Mouse (Mus musculus): ENCODE results near the gene Nfkb2. TPM values are rescaled to one million over a fixed set of nuclear protein-coding genes. Genes with fewer than 3 reads are reported as not detected.
A peak's percentile ranks its signal among the peaks of the same experiment; 100 is the strongest.

Nfkb2 gene
- polyA plus RNA-seq, 2 experiments = 2.6 to 4.5 TPM

DNA sequence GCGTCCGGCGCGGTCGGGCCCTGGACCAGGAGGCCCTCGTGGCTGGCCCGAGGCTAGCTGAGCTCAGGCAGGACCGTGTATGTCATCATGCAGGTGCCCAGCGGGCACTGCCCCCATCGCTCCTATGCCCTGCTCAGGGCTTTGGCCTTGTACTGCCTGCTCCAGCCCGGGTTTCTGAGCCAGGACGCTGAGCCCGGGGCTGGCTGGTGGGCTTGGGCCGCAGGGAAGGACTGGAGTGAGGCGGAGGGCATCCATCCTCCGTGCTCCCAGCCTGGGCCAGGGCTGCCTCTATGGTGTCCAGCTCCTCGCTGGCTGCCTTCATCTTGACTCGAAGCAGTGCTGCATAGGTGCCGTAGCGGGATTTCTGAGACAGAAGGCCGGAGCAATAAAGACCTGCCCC lies 8.4 kb downstream of the Nfkb2 start:
- DNase-seq (ENCODE audit: low read depth in 3 of 3, low spot score in 3 of 3) = no peak
- no peak for ATAC-seq (ENCODE audit: insufficient read depth)
- Histone ChIP-seq H3K4me3 (ENCODE audit: insufficient read depth in 1 of 2, low read depth in 2 of 2, low read length in 2 of 2) (no peak overlapping the region), H3K27ac (peak overlapping the region; percentile 41; the same call in 1 of the 2 replicates), H3K9ac (replicated peaks) (no peak overlapping the region), H3K36me3 (replicated peaks; ENCODE audit: control insufficient read depth, insufficient read depth, low read depth) (no peaks in the 10 kb centered on the region), H3K9me3 (ENCODE audit: control insufficient read depth, low read length) (no peaks in the 10 kb centered on the region), H3K27me3 (ENCODE audit: control insufficient read depth, insufficient read depth, low read length) (peaks cover 19% of the 10 kb centered on the region), H3K4me1 (replicated peaks; ENCODE audit: control insufficient read depth in 2 of 2, insufficient read depth in 2 of 2, low read length in 1 of 2) (peaks cover 40 to 42% of the 10 kb centered on the region in 2 experiments), H3K4me2 (ENCODE audit: low read depth) (no peak overlapping the region)
- WGBS (ENCODE audit: insufficient replicate concordance) = 90% methylated on average over 21 of the region's 21 CpGs
- TF ChIP-seq CTCF (IDR thresholded peaks at IDR 0.05; ENCODE audit: low read depth) (no peak), EP300 (IDR thresholded peaks at IDR 0.05; ENCODE audit: low read depth) (no peak)

DNA sequence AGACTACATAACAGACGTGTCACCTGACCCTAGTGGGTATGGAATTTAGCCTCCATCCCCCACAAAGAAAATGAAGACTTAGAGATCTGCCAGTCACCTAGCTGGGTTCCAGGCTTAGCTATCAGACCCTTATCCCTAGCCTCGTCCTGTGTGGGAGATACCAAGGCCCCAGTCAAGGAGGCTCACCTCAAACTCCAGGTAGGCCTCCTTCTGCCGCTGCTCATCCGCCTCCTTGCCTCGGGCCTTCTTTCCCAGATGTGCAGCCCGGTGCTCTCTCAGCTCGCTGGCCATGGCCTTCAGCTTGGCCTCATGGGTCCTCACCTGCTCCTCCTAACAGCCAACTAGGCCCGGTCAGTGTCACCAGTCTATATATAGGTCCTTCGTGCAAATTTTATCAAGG lies 9.0 kb downstream of the Nfkb2 start:
- peaks cover 40 to 42% of the 10 kb centered on the region in 2 experiments for H3K4me1 ChIP-seq (replicated peaks; ENCODE audit: control insufficient read depth in 2 of 2, insufficient read depth in 2 of 2, low read length in 1 of 2)
- 79% methylated on average over 9 of the region's 9 CpGs for WGBS (ENCODE audit: insufficient replicate concordance)
- H3K36me3 ChIP-seq (replicated peaks; ENCODE audit: control insufficient read depth, insufficient read depth, low read depth) = no peaks in the 10 kb centered on the region
- peak overlapping the region in 1 of 2 experiments; percentile 5; a peak in 1 of 4 replicates for H3K4me3 ChIP-seq (ENCODE audit: insufficient read depth in 1 of 2, low read depth in 2 of 2, low read length in 2 of 2)
- no peak for TF ChIP-seq EP300 (IDR thresholded peaks at IDR 0.05; ENCODE audit: low read depth)
- TF ChIP-seq CTCF (IDR thresholded peaks at IDR 0.05; ENCODE audit: low read depth) = no peak
- peak overlapping the region; percentile 41 for H3K27ac ChIP-seq
- no peaks in the 10 kb centered on the region for H3K9me3 ChIP-seq (ENCODE audit: control insufficient read depth, low read length)
- no peak overlapping the region for H3K9ac ChIP-seq (replicated peaks)
- ATAC-seq (ENCODE audit: insufficient read depth) = no peak
- H3K4me2 ChIP-seq (ENCODE audit: low read depth) = peak overlapping the region; percentile 65
- DNase-seq (ENCODE audit: low read depth in 3 of 3, low spot score in 3 of 3) = no peak
- H3K27me3 ChIP-seq (ENCODE audit: control insufficient read depth, insufficient read depth, low read length) = peaks cover 24% of the 10 kb centered on the region

DNA sequence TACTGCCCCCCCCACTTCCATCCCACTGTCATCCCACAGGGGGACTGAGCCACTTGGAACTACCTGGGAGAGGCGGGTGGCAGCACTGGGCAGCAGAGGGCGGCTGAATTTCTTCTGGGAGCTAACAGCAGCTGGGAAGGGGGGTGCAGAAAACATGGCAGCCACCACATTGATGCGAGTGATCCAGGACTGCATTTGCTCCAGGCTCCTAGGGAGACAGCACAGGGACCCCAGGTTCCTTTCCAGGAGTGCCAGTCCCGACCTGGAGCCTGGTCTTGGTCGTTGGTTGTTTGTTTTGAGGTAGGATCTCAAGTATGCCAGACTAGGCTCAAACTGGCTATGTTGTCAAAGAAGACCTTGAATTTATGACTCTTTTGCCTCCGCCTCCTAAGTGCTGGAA lies 9.5 kb downstream of the Nfkb2 start:
- Histone ChIP-seq H3K36me3 (replicated peaks; ENCODE audit: control insufficient read depth, insufficient read depth, low read depth) (no peaks in the 10 kb centered on the region), H3K9me3 (ENCODE audit: control insufficient read depth, low read length) (no peaks in the 10 kb centered on the region), H3K4me1 (replicated peaks; ENCODE audit: control insufficient read depth in 2 of 2, insufficient read depth in 2 of 2, low read length in 1 of 2) (peaks cover 40 to 41% of the 10 kb centered on the region in 2 experiments), H3K4me3 (ENCODE audit: insufficient read depth in 1 of 2, low read depth in 2 of 2, low read length in 2 of 2) (peak overlapping the region; percentile 44 to 47), H3K27me3 (ENCODE audit: control insufficient read depth, insufficient read depth, low read length) (peaks cover 29% of the 10 kb centered on the region), H3K27ac (peak overlapping the region; percentile 60), H3K9ac (replicated peaks) (peak overlapping the region; percentile 61), H3K4me2 (ENCODE audit: low read depth) (peak overlapping the region; percentile 65)
- DNase-seq (ENCODE audit: low read depth in 3 of 3, low spot score in 3 of 3) = no peak
- 69% methylated on average over 6 of the region's 6 CpGs for WGBS (ENCODE audit: insufficient replicate concordance)
- no peak for TF ChIP-seq EP300 (IDR thresholded peaks at IDR 0.05; ENCODE audit: low read depth)
- TF ChIP-seq CTCF (IDR thresholded peaks at IDR 0.05; ENCODE audit: low read depth) = no peak
- no peak for ATAC-seq (ENCODE audit: insufficient read depth)

DNA sequence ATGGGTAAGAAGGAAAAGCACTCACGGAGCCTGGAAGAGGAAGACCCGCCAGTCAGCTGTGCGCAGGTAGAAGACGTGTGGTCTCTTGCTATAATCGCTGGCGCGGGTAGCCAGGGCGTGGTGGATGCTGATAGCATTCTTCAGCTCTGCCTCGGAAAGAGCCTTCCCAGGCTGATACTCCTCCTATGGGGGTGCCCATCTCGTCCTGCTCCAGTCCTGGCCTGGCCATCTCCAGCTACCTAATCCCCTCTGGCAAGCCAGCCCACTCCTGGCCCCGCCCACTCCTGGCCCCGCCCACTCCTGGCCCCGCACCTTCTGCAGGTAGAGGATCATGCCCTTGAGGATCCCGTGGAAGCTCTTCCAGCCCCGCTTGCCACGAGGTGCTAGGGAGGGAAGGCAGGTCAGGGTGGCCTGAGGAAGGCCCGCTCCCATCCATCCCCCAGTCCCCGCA lies 10.1 kb downstream of the Nfkb2 start:
- peak overlapping the region; percentile 90 for H3K27ac ChIP-seq
- peaks cover 35% of the 10 kb centered on the region for H3K27me3 ChIP-seq (ENCODE audit: control insufficient read depth, insufficient read depth, low read length)
- H3K9me3 ChIP-seq (ENCODE audit: control insufficient read depth, low read length) = no peaks in the 10 kb centered on the region
- peak; percentile 53 to 62 (median 61) for DNase-seq (ENCODE audit: low read depth in 3 of 3, low spot score in 3 of 3)
- H3K4me1 ChIP-seq (replicated peaks; ENCODE audit: control insufficient read depth in 2 of 2, insufficient read depth in 2 of 2, low read length in 1 of 2) = peaks cover 36 to 40% of the 10 kb centered on the region in 2 experiments
- peak; percentile 37; the same call in 1 of the 2 replicates for TF ChIP-seq EP300 (IDR thresholded peaks at IDR 0.05; ENCODE audit: low read depth)
- no peak for TF ChIP-seq CTCF (IDR thresholded peaks at IDR 0.05; ENCODE audit: low read depth)
- peak overlapping the region; percentile 61 for H3K9ac ChIP-seq (replicated peaks)
- peak overlapping the region; percentile 44 to 47 for H3K4me3 ChIP-seq (ENCODE audit: insufficient read depth in 1 of 2, low read depth in 2 of 2, low read length in 2 of 2)
- peak; percentile 40 for ATAC-seq (ENCODE audit: insufficient read depth)
- WGBS (ENCODE audit: insufficient replicate concordance) = 4% methylated on average over 18 of the region's 18 CpGs
- H3K4me2 ChIP-seq (ENCODE audit: low read depth) = peak overlapping the region; percentile 65
- no peaks in the 10 kb centered on the region for H3K36me3 ChIP-seq (replicated peaks; ENCODE audit: control insufficient read depth, insufficient read depth, low read depth)

DNA sequence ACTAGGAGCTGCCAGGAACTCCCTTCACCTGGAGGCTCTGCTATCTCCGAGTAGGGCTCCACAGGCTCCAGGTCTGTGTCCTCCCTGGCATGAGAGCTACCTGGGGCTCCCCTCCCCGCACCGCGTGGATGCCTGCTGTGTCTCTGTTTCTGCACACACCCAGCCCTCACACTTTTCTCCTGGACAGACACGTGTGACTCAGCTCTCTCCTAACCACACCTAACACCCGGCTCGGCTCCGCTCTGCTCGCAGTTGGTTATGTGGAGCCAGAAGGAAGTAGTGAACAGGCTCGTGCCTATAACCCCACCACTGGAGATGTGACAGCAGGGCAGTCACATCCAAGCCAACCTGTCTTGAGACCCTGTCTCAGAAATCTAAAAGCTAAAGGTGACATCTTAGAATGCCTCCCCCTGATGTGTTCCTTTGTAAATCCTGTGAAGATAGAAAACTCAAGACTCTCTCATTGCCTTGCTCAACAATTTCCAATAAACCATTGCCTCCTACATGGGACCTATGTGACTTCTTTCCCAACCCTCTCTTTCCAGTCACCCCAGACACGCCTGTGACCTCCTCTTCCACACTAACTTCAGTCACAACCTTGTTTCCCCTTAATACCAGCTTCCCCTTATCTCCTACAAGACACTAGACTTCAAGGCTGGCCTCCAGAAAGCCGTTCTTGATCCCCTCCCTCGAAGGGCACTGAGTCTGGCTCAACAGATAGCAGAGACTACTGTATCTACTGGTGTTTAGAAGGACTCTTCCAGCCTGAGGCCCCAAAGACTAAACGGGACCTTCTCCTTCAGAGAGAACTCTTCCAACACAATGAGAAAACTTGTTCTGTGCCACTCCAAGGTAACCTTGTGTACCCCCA lies 11.0 kb downstream of the Nfkb2 start:
- H3K4me1 ChIP-seq (replicated peaks; ENCODE audit: control insufficient read depth in 2 of 2, insufficient read depth in 2 of 2, low read length in 1 of 2) = peaks cover 36 to 40% of the 10 kb centered on the region in 2 experiments

More for the DNA sequence above, 11.0 kb downstream of the Nfkb2 start:
- Histone ChIP-seq H3K36me3 (replicated peaks; ENCODE audit: control insufficient read depth, insufficient read depth, low read depth) (no peaks in the 10 kb centered on the region), H3K4me2 (ENCODE audit: low read depth) (peak overlapping the region; percentile 65), H3K27me3 (ENCODE audit: control insufficient read depth, insufficient read depth, low read length) (peaks cover 44% of the 10 kb centered on the region), H3K9ac (replicated peaks) (peak overlapping the region; percentile 61), H3K27ac (peak overlapping the region; percentile 90), H3K4me3 (ENCODE audit: insufficient read depth in 1 of 2, low read depth in 2 of 2, low read length in 2 of 2) (peak overlapping the region; percentile 44 to 47), H3K9me3 (ENCODE audit: control insufficient read depth, low read length) (no peaks in the 10 kb centered on the region)
- TF ChIP-seq CTCF (IDR thresholded peaks at IDR 0.05; ENCODE audit: low read depth) (no peak), EP300 (IDR thresholded peaks at IDR 0.05; ENCODE audit: low read depth) (peak; percentile 87)
- peak; percentile 84 to 88 (median 88) for DNase-seq (ENCODE audit: low read depth in 3 of 3, low spot score in 3 of 3)
- WGBS (ENCODE audit: insufficient replicate concordance) = 4% methylated on average over 14 of the region's 14 CpGs
- ATAC-seq (ENCODE audit: insufficient read depth) = peak; percentile 90
